Mouse (Mus musculus) brain, embryonic 18.5 days (tissue): ENCODE measurements around the gene Pp2d1.
"Not testable (repeated sequence)": the region's sequence is repeated elsewhere in the genome, so short reads cannot be mapped to it uniquely, and the experiment has no call there.

Experiments used
- DNase-seq: peaks from one replicate; pipeline ENCODE4 v3.0.0-alpha.2; 2012; ENCODE audit warnings: low read depth, low spot score

The Pp2d1 gene

GRCm38 (mm10) chr17:53539351-53539750, at the start of gene Pp2d1:
Pp2d1 (minus strand) TSS chr17:53539451.
- not testable (repeated sequence) for DNase-seq

DNA sequence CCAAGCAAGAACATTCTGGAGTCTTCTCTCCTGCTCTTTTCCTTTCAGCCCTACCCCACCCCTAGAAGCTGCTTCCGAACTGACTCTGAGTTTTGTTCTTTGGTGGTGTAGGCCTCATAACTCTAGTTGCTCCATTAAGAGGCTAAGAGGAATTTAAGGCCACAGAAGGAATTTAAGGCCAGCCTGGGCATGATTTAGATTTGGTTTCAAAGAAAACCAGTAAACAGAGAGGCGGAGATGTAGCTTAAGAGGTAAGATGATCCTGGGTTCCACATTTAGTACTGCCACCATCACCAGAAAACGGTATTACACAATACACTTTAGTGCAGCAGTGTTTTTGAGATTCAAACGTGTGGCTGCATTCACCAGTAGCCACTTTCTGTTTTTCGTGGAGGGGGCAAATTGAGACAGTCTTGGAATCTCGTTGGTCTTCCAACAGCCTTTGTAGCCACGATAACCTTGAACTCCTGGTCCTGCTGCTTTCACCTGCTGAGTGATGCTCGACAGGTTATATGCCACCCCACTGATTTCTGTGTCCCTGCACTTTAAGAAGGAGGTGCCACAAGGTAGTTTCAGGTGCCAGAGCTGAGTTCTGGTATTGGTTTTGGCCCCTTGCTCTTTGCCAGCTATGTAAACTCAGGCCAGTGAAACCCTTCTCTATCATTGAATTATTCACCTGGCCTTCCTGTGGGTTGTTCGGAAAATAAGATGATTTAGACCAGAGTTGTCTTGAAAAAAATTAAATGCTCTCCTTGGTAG, 49.0 kb upstream of the Pp2d1 start:
- DNase-seq = no peak

DNA sequence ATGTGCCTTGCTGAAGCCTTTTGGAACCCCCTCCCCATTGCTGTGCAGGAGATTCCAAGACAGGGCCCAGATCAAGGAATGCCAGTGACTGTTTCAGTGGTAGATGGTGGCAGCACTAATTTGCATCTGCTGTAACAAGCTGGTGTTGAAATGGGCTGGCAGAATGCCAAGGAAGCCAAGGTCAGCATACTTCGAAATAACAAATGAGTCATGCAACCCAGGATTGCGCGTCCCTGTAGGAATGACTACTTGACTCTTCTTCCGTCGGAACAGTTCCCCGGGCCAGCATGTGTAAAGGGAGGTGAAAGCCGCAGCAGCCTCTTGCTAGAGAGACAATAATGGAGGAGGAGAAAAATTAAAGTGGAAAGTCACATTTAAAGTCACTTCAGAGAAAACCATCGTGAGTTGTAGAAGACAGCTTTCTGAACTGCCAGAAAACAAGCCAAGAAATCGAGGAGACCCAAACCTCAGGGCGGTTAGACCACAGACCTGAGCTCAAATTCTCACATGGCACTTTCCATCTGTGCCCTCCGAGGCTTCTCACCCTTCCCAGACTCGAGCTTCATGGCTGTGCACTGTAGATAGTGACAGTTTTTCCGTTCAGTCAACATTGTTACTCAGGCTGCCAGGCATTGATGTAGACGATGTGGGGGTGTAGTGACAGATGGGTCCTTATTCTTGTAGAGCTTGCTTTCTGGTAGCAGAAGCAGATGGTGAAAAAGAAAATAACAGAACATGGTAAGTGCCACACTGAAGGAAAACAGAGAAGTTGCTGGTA, 48.0 kb upstream of the Pp2d1 start:
- peak; percentile 80 for DNase-seq

DNA sequence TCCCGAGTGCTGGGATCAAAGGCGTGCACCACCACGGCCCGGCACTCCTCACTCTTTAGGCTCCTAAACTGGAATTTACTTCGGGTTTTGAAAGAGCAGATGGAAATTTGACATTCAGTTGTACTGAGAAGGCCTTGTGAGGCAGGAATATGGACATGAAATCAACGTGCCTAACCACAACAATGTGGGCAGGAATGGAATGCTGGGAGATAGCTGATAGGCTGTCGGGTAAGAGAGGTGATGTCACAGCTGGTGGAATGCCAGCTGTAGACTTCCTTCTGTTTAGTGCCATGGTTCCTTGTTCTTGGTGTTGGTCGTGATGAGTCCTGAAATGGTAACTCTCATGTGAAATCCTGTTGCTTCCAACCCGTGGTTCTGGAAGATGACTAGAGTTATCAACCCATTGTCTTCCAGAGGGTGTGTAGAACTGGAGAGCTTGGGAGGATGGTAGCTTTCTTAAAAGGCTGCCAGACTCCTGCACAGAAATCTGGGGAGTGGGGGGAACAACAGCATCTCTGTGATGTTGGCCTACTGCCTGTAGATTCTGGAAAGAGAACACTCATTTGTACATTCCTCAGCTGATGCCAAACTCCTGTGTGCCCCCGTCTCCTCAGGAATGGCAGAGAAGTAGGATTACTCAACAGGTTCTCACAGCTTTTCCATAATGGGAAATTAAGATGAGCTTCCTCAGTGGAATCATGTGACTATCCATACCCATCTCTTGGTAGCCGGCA, 44.8 kb upstream of the Pp2d1 start:
- DNase-seq = no peak

- DNase-seq = no peak
Measured at GRCm38 (mm10) chr17:53582805-53583204, 43.6 kb upstream of the Pp2d1 start.

DNA sequence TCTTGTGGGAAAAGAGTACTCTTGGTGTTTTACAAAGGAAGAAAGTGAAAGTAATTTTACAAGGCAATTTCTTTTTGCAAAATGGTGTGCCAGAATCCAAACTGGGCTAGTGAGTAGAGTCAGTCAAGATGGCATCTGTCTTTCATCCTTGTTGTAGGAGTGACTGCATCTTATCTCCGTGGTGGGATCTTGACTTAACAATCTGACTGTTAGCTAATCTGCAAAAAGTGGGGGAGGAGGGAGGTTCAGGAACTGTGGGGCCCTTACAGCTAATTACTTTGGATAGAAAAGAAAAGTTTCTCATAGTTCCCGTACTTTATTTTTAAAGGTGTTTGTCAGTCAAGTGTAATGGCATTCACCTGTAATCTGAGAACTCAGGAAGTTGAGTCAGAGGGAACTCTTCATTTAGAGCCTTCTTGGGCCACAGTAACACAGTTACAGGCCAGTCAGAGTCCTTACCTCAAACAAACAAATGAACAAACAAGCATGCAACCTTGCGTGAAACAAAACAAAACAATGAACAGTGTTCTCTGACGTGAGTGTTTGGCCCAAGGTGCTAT, 42.9 kb upstream of the Pp2d1 start:
- no peak for DNase-seq

- DNase-seq = no peak
Measured at GRCm38 (mm10) chr17:53580237-53580636, 41.0 kb upstream of the Pp2d1 start.

DNA sequence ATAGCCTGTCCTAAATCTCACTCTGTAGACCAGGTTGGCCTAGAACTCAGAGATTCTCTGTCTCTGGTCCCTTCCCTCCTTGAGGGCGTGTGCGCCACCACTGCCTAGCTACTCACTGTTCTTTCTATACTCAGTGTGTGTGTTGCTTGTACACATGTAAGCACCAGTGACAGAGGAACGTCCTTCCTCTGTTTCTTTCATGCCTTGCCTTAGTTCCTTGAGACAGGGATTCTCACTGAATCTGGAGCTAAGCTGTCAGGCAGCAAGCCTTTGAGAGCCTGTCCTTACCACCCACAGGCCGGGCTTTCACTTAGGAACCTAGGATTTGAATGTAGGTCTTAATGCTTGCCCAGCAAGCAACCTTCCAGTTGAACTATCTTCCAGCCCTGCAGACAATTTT, 40.4 kb upstream of the Pp2d1 start:
- no peak for DNase-seq

- no peak for DNase-seq
Measured at GRCm38 (mm10) chr17:53578776-53579175, 39.5 kb upstream of the Pp2d1 start.

DNA sequence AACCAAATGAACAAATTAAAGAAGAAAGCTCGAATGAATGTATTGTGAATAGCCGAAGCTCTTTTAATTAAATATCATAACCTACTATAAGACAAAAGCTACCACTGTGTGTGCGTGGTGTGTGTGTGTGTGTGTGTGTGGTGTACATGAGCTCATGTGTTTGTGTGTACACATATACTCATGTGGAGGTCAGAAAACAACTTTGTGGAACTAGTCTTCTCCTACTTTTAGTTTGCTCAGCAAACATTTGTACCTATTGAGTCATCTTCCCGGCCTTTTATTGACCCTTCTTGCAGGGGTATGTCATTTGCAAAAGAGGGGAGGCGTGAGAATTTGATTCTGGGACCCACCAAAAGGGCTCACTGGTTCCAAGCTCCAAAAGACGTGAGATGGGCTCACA, 39.0 kb upstream of the Pp2d1 start:
- no peak for DNase-seq

GRCm38 (mm10) chr17:53577754-53578153, 38.5 kb upstream of the Pp2d1 start:
- DNase-seq = no peak

GRCm38 (mm10) chr17:53577151-53577550, 37.9 kb upstream of the Pp2d1 start:
- no peak for DNase-seq

GRCm38 (mm10) chr17:53573019-53573556, 33.8 kb upstream of the Pp2d1 start:
- DNase-seq = no peak

GRCm38 (mm10) chr17:53570932-53571331, 31.7 kb upstream of the Pp2d1 start:
- DNase-seq = not testable (repeated sequence)

DNA sequence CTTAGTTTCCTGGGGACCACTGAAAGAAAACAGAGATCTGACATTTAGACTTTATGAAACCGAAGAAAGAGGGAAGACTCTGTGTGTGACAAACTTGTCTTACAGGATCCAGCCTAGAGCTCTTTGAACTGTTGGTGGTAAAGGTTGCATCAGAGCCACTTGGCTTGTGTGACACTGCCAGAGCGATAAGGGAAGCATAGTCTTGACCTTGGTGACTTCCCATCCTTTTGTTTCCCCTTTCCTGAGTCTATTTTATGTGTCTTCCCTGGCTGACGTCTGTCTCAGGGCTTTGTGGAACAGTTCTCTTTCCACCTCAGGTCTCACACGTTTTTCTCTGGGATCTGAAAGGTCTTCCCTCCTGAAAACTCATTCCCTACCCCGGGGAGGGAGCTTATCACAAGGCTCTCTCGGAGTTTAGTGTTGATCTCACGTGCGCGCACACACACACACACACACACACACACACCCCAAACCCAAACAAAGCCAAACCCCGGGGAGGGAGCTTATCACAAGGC, 31.2 kb upstream of the Pp2d1 start:
- no peak for DNase-seq

DNA sequence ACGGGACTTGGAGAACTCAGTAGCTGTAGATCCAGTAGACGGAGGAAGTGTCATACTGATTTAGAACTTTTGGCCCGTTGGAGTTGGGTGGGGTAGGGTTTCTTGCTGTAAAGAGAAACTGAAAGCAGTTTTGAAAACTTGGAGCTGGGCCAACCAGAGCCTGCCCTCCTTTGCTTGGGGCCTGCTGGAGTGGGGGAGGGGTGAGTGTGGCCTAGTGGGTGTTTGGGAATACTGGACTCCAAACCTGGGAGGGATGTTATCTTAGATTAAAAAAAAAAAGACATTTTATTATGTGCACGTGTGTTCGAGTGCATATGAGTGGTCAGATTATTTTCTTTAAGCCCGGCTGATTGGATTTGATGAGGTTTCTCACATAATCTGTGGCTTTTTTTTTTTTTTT, 30.6 kb upstream of the Pp2d1 start:
- no peak for DNase-seq

GRCm38 (mm10) chr17:53568734-53569386, 29.6 kb upstream of the Pp2d1 start:
- DNase-seq = no peak

- DNase-seq = no peak
Measured at GRCm38 (mm10) chr17:53568118-53568517, 28.9 kb upstream of the Pp2d1 start.

- DNase-seq = no peak
Measured at GRCm38 (mm10) chr17:53567346-53568101, 28.3 kb upstream of the Pp2d1 start.

- DNase-seq = no peak
Measured at GRCm38 (mm10) chr17:53566919-53567345, 27.7 kb upstream of the Pp2d1 start.
